ENCODE assay signal across 11 mouse cellular contexts in the genomic region with DNA sequence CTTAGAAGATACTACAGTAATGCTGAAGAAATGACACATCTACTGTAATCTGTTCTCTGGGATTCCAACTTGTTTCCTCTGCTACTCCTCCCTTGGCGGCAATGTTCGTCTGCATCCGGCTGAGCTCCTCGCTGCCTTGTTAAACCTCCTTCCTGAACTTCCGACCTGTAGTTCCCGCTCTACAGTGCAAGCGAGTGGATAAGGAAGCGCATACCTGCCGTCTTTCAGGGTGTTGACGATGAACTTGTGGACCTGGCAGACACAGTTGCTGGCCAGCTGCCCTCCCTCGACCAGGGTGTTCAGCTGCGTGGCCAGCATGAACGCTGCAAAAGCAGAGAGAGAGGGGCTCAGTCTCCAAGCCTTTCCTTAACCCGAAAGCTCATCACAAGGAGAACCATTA. TPM values are rescaled to one million over a fixed set of nuclear protein-coding genes. Genes with fewer than 3 reads are reported as not detected.
DNase-seq lines count a peak whose midpoint lies in the region; ATAC-seq and TF ChIP-seq lines count a peak whose summit lies in the region.
"Had no signal": no experiment of that assay in that cellular context is flagged by ENCODE, and none has a peak within 500 bp of the region (broad histone marks: within the 10 kb centered on the region; RNA-seq: fewer than 3 reads in every experiment).

No protein-coding gene starts in this region.

- WGBS in heart, embryonic 16.5 days = 62% methylated on average over 14 of the region's 14 CpGs
- 89% methylated on average over 14 of the region's 14 CpGs for WGBS in heart, embryonic 10.5 days
- 83% methylated on average over 14 of the region's 14 CpGs for WGBS in liver, adult 2 months
- 88% methylated on average over 14 of the region's 14 CpGs for WGBS in liver, embryonic 12.5 days (ENCODE audit: insufficient replicate concordance)

- H3K9ac ChIP-seq in heart, embryonic 16.5 days (ENCODE audit: low read length) = no peak overlapping the region
- H3K9ac ChIP-seq in liver, adult 2 months (ENCODE audit: low read depth, low read length) = no peak overlapping the region
- H3K9ac ChIP-seq in liver, embryonic 12.5 days = no peak overlapping the region
- H3K9ac ChIP-seq: limb, embryonic 12.5 days had no signal

- peaks cover 14% of the 10 kb centered on the region for H3K4me1 ChIP-seq in heart, embryonic 16.5 days (ENCODE audit: control insufficient read depth, insufficient read depth, low read length)
- H3K4me1 ChIP-seq in heart, embryonic 10.5 days = 0 out of 2 replicates have a peak, but pooled peaks cover 4% of the 10 kb centered on the region
- H3K4me1 ChIP-seq in liver, adult 2 months (ENCODE audit: control insufficient read depth, insufficient read depth, low read length) = peaks cover 2% of the 10 kb centered on the region; the same call in 1 of the 2 replicates
- H3K4me1 ChIP-seq in liver, embryonic 12.5 days = peaks cover 51% of the 10 kb centered on the region
- H3K4me1 ChIP-seq: limb, embryonic 12.5 days had no signal

- H3K27me3 ChIP-seq in heart, embryonic 16.5 days (ENCODE audit: control insufficient read depth, insufficient read depth, low read length) = no peaks in the 10 kb centered on the region
- H3K27me3 ChIP-seq in heart, embryonic 10.5 days (ENCODE audit: insufficient read depth, poor library complexity, severe bottlenecking) = no peaks in the 10 kb centered on the region
- no peaks in the 10 kb centered on the region for H3K27me3 ChIP-seq in liver, adult 2 months (ENCODE audit: control insufficient read depth, insufficient read depth, low read length)
- no peaks in the 10 kb centered on the region for H3K27me3 ChIP-seq in liver, embryonic 12.5 days (replicated peaks)
- H3K27me3 ChIP-seq: limb, embryonic 12.5 days had no signal

- TF ChIP-seq POLR2A in liver, adult 2 months (IDR thresholded peaks at IDR 0.05; ENCODE audit: extremely low read depth, insufficient read depth, low read length) = no peak

- no peak overlapping the region for H3K4me2 ChIP-seq in heart, embryonic 16.5 days (ENCODE audit: low read depth, low read length)
- H3K4me2 ChIP-seq in liver, embryonic 12.5 days = no peak overlapping the region
- H3K4me2 ChIP-seq: limb, embryonic 12.5 days had no signal

- no peak for TF ChIP-seq CTCF in liver, adult 2 months (IDR thresholded peaks at IDR 0.05; ENCODE audit: low read depth, low read length)

- H3K9me3 ChIP-seq in heart, embryonic 16.5 days (replicated peaks; ENCODE audit: control insufficient read depth, low read length) = no peaks in the 10 kb centered on the region
- H3K9me3 ChIP-seq in heart, embryonic 10.5 days = no peaks in the 10 kb centered on the region
- H3K9me3 ChIP-seq in liver, embryonic 12.5 days (replicated peaks) = no peaks in the 10 kb centered on the region
- H3K9me3 ChIP-seq: limb, embryonic 12.5 days had no signal

- H3K27ac ChIP-seq in heart, embryonic 16.5 days (ENCODE audit: low read length) = peak overlapping the region; percentile 55; the same call in 1 of the 2 replicates
- no peak overlapping the region for H3K27ac ChIP-seq in heart, embryonic 10.5 days
- H3K27ac ChIP-seq in liver, adult 2 months (replicated peaks; ENCODE audit: insufficient read depth, low read depth, low read length) = peak overlapping the region; percentile 48; the same call in 1 of the 2 replicates
- H3K27ac ChIP-seq in liver, embryonic 12.5 days = no peak overlapping the region
- H3K27ac ChIP-seq: limb, embryonic 12.5 days had no signal

- no peak for DNase-seq in heart, embryonic 10.5 days (ENCODE audit: low spot score)
- no peak for DNase-seq in liver, adult 2 months (ENCODE audit: extremely low read depth, low read depth, low spot score)
- DNase-seq in urinary bladder, postnatal 14 days (ENCODE audit: low spot score) = peak; percentile 33
- no peak for DNase-seq in urinary bladder, postnatal 4 days (ENCODE audit: low spot score in 2 of 2)
- DNase-seq in cerebellum, adult 11 months = no peak
- DNase-seq in layer of hippocampus, postnatal 25 days (ENCODE audit: extremely low spot score in 1 of 2, low spot score in 1 of 2) = no peak
- DNase-seq: thymus, postnatal 36 days had no signal

- peaks cover 31% of the 10 kb centered on the region for H3K36me3 ChIP-seq in heart, embryonic 16.5 days (ENCODE audit: control insufficient read depth, insufficient read depth)
- peaks cover 64% of the 10 kb centered on the region for H3K36me3 ChIP-seq in heart, embryonic 10.5 days
- H3K36me3 ChIP-seq in liver, adult 2 months (ENCODE audit: control insufficient read depth, insufficient read depth, low read length) = peaks cover 19% of the 10 kb centered on the region
- peaks cover 76% of the 10 kb centered on the region for H3K36me3 ChIP-seq in liver, embryonic 12.5 days

- H3K79me2 ChIP-seq in liver, adult 2 months (ENCODE audit: control insufficient read depth, insufficient read depth, low read length) = peaks cover 8% of the 10 kb centered on the region; the same call in 1 of the 2 replicates

- no peak overlapping the region for H3K4me3 ChIP-seq in heart, embryonic 16.5 days (ENCODE audit: low read length)
- no peak overlapping the region for H3K4me3 ChIP-seq in heart, embryonic 10.5 days
- no peak overlapping the region for H3K4me3 ChIP-seq in liver, adult 2 months (ENCODE audit: insufficient read depth, low read depth, low read length)
- H3K4me3 ChIP-seq in liver, embryonic 12.5 days = no peak overlapping the region
- H3K4me3 ChIP-seq: limb, embryonic 12.5 days; myocyte had no signal

- ATAC-seq in heart, embryonic 16.5 days (replicated peaks; ENCODE audit: extremely low read depth, insufficient read depth, low FRiP score) = no peak
- ATAC-seq in liver, embryonic 12.5 days = no peak

RNA-seq across cellular contexts. Expression of gene Rpa1, which starts 8.0 kb away (rescaled TPM):
- 95.1 and 96.0 TPM in 2 replicates for polyA plus RNA-seq in heart, embryonic 16.5 days (2015; fragmentation: Nextera tagmentation; extraction: Ambion mirVana)
- 127 and 143 TPM in 2 replicates for polyA plus RNA-seq in heart, embryonic 10.5 days (2016; fragmentation: Nextera tagmentation; extraction: Ambion mirVana)
- total RNA-seq in liver, adult 2 months (2014; rRNA removed) = 19.9 and 21.4 TPM in 2 replicates
- 10.3 and 10.5 TPM in 2 replicates for polyA plus RNA-seq in liver, adult 2 months (2012; rRNA removed)
- 143 and 149 TPM in 2 replicates for polyA plus RNA-seq in liver, embryonic 12.5 days (2016; fragmentation: Nextera tagmentation; extraction: Ambion mirVana)
- 10 to 100 TPM; 58.8 to 59.5 TPM for total RNA-seq in layer of hippocampus, postnatal 25 days (2021)

RNA-seq across cellular contexts. Expression of gene Smyd4, which starts 8.2 kb away (rescaled TPM):
- polyA plus RNA-seq in heart, embryonic 16.5 days (2015; fragmentation: Nextera tagmentation; extraction: Ambion mirVana) = 13.8 and 16.3 TPM in 2 replicates
- 13.6 and 15.3 TPM in 2 replicates for polyA plus RNA-seq in heart, embryonic 10.5 days (2016; fragmentation: Nextera tagmentation; extraction: Ambion mirVana)
- 1.8 and 2.5 TPM in 2 replicates for total RNA-seq in liver, adult 2 months (2014; rRNA removed)
- 0.93 and 1.1 TPM in 2 replicates for polyA plus RNA-seq in liver, adult 2 months (2012; rRNA removed)
- 6.9 and 8.6 TPM in 2 replicates for polyA plus RNA-seq in liver, embryonic 12.5 days (2016; fragmentation: Nextera tagmentation; extraction: Ambion mirVana)
- 10 to 100 TPM; 14.3 to 14.5 TPM for total RNA-seq in layer of hippocampus, postnatal 25 days (2021)

Comparison
In these comparisons a context has a peak if more than half of its experiments do, and no peak if none do; other contexts are left out.
1. H3K27ac ChIP-seq: peak in heart, embryonic 16.5 days (single experiment) and liver, adult 2 months (single experiment); none in heart, embryonic 10.5 days (single experiment) and liver, embryonic 12.5 days (single experiment).